Mouse (Mus musculus) lung, embryonic 14.5 days (tissue): ENCODE data around the gene Gpn2. TPM values are rescaled to one million over a fixed set of nuclear protein-coding genes. Genes with fewer than 3 reads are reported as not detected.

Experiments
- ATAC-seq: fragments of 200-750 bp; cut with Nextera tagmentation; 2 replicates; pipeline ENCODE4 v1.8.0; 2017; ENCODE audit warnings: mild to moderate bottlenecking, moderate TSS enrichment, moderate library complexity; ENCODE audit not compliant: insufficient read depth
- DNase-seq: peaks from one replicate; pipeline ENCODE4 v3.0.0-alpha.2; 2015
- H3K27ac ChIP-seq: fragments of 300-500 bp; sonication (generic); 2 replicates; pipeline ENCODE4 v1.5.1; 2014; ENCODE audit warnings: low read depth, mild to moderate bottlenecking, moderate library complexity
- H3K27me3 ChIP-seq: fragments of 300-500 bp; sonication (generic); 2 replicates; pipeline ENCODE4 v1.6.1; 2014; ENCODE audit warnings: low read length, control low read depth; ENCODE audit not compliant: insufficient read depth
- H3K36me3 ChIP-seq: fragments of 300-500 bp; sonication (generic); 2 replicates; pipeline ENCODE4 v1.6.1; 2014; ENCODE audit warnings: control low read depth; ENCODE audit not compliant: insufficient read depth
- H3K4me1 ChIP-seq: fragments of 300-500 bp; sonication (generic); 2 replicates; pipeline ENCODE4 v1.6.1; 2014; ENCODE audit warnings: antibody characterized with exemption, control low read depth; ENCODE audit not compliant: insufficient read depth
- H3K4me2 ChIP-seq: fragments of 300-500 bp; sonication (generic); 2 replicates; pipeline ENCODE4 v1.6.1; 2014; ENCODE audit warnings: mild to moderate bottlenecking
- H3K4me3 ChIP-seq: fragments of 300-500 bp; sonication (generic); 2 replicates; pipeline ENCODE4 v1.5.1; 2014; ENCODE audit warnings: low read depth, low read length
- H3K9ac ChIP-seq: fragments of 300-500 bp; sonication (generic); 2 replicates; pipeline ENCODE4 v1.6.1; 2014
- H3K9me3 ChIP-seq: fragments of 300-500 bp; sonication (generic); 2 replicates; pipeline ENCODE4 v1.6.1; 2016; ENCODE audit warnings: low read depth, low read length, control low read depth
- CTCF ChIP-seq: IDR thresholded peaks from 2 replicates; pipeline ENCODE4 v1.5.1; 2016; ENCODE audit warnings: antibody characterized with exemption, low read depth
- WGBS: fragments of 180-500 bp; shearing (Covaris S2); extraction: QIAGEN DNeasy Blood & Tissue Kit; methylation state at CpG from one replicate; pipeline ENCODE4 v1.1.7; 2014; 5-methylcytosine and 5-hydroxymethylcytosine counted together
- polyA plus RNA-seq: library from polyadenylated mRNA; unstranded; fragments of >200 nt; fragmentation: Nextera tagmentation; extraction: Ambion mirVana; gene quantifications from 2 replicates; pipeline ENCODE4 v1.2.1, GENCODE M21; 2014

Gene Gpn2
- polyA plus RNA-seq, 1 experiment from 2014 or later: 23.7 TPM

- Histone ChIP-seq H3K36me3 (no peaks in the 10 kb centered on the region), H3K4me1 (no peaks in the 10 kb centered on the region), H3K27ac (no peak overlapping the region), H3K4me2 (peak overlapping the region; percentile 15; the same call in 1 of the 2 replicates), H3K9ac (no peak overlapping the region; the same call in 1 of the 2 replicates), H3K27me3 (no peaks in the 10 kb centered on the region), H3K9me3 (no peaks in the 10 kb centered on the region), H3K4me3 (no peak overlapping the region)
- no peak for TF ChIP-seq CTCF
- 67% methylated on average over 19 of the region's 19 CpGs for WGBS
- DNase-seq: no peak
- ATAC-seq: no peak
Observed at GRCm38 (mm10) chr4:133553448-133554330, 30.5 kb upstream of the Gpn2 start.

DNA sequence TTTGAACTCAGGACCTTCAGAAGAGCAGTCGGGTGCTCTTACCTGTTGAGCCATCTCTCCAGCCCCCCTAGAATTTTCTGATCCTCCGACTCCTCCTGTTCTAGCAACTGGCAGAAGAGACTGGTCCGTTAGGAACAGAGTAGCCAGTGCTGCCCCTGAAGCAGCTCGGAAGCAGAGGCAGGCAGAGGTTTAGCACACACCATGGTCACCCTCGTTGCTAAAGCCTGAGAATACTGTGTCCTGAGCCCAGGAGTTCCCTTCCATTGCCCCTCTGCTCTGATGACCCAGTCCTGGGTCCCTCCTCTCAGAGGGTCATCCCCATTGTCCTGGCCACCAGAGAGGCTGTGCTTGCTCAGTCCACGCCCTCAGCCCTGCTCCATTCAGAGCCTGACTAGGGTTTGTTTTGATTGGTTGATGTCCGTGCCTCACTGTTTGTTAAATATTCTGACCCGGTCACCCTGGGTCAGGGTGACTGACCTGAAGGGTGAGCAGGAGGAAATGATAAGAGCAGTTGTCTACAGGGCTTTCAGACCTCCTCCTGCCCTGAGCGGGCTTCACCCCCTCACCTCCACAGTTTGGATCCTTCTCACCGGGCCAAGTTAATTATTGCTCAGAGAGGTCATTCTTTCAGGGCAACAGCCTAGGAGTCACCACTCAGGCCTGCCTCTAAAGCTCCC lies 27.0 kb upstream of the Gpn2 start:
- 18% methylated on average over 10 of the region's 10 CpGs for WGBS
- DNase-seq: no peak

GRCm38 (mm10) chr4:133559846-133560245 lies 24.3 kb upstream of the Gpn2 start:
- Histone ChIP-seq H3K27ac (no peak overlapping the region), H3K9me3 (no peaks in the 10 kb centered on the region), H3K4me1 (no peaks in the 10 kb centered on the region), H3K9ac (no peak overlapping the region), H3K4me3 (no peak overlapping the region), H3K36me3 (no peaks in the 10 kb centered on the region), H3K4me2 (no peak overlapping the region), H3K27me3 (no peaks in the 10 kb centered on the region)
- DNase-seq (no peak), ATAC-seq (no peak)
- 68% methylated on average over 4 of the region's 4 CpGs for WGBS
- TF ChIP-seq CTCF: no peak

More for the DNA sequence above, 27.0 kb upstream of the Gpn2 start:
- no peak for ATAC-seq
- H3K4me3 ChIP-seq: no peak overlapping the region
- no peaks in the 10 kb centered on the region for H3K9me3 ChIP-seq
- H3K27ac ChIP-seq: no peak overlapping the region
- H3K27me3 ChIP-seq: no peaks in the 10 kb centered on the region
- no peaks in the 10 kb centered on the region for H3K36me3 ChIP-seq
- no peak for TF ChIP-seq CTCF
- H3K4me2 ChIP-seq: no peak overlapping the region
- H3K4me1 ChIP-seq: no peaks in the 10 kb centered on the region
- no peak overlapping the region for H3K9ac ChIP-seq

GRCm38 (mm10) chr4:133561622-133562021 lies 22.5 kb upstream of the Gpn2 start:
- no peaks in the 10 kb centered on the region for H3K36me3 ChIP-seq
- no peak overlapping the region for H3K9ac ChIP-seq
- WGBS: 64% methylated on average over 4 of the region's 4 CpGs
- no peak for TF ChIP-seq CTCF
- H3K27ac ChIP-seq: no peak overlapping the region
- no peak overlapping the region for H3K4me2 ChIP-seq
- H3K9me3 ChIP-seq: no peaks in the 10 kb centered on the region
- H3K4me1 ChIP-seq: no peaks in the 10 kb centered on the region
- no peaks in the 10 kb centered on the region for H3K27me3 ChIP-seq
- ATAC-seq (no peak), DNase-seq (no peak)
- H3K4me3 ChIP-seq: no peak overlapping the region

DNA sequence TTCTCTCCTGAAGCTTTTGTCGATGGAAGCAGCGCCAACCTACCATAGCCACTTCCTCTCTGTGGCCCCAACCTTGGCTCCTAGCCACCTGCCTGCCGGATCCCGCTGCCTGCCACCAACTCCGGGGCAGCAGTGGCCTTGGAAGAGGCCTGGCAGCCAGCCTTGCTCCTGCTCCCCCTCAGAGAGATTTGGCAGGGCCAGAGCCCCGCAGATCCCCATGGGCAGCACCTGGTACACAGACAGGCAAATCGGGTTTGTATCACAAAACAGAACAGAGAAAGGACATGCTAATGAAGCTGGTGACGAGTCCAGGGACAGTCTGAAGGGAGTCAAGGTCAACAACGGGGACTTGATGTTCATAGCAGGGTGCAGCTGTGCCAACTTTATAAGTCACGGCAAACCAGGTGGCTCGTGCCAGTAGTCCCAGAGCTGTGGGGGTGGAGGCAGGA lies 21.0 kb upstream of the Gpn2 start:
- 71% methylated on average over 11 of the region's 11 CpGs for WGBS
- no peak overlapping the region for H3K4me3 ChIP-seq
- H3K9me3 ChIP-seq: no peaks in the 10 kb centered on the region
- H3K4me2 ChIP-seq: no peak overlapping the region
- no peak overlapping the region for H3K27ac ChIP-seq
- H3K9ac ChIP-seq: no peak overlapping the region
- ATAC-seq (no peak), DNase-seq (no peak)
- no peaks in the 10 kb centered on the region for H3K4me1 ChIP-seq
- no peaks in the 10 kb centered on the region for H3K36me3 ChIP-seq
- no peak for TF ChIP-seq CTCF
- no peaks in the 10 kb centered on the region for H3K27me3 ChIP-seq

- ATAC-seq (no peak), DNase-seq (peak; percentile 12)
- 27% methylated on average over 8 of the region's 8 CpGs for WGBS
- H3K9ac ChIP-seq: no peak overlapping the region
- TF ChIP-seq CTCF: no peak
- H3K27me3 ChIP-seq: no peaks in the 10 kb centered on the region
- H3K36me3 ChIP-seq: no peaks in the 10 kb centered on the region
- no peak overlapping the region for H3K4me2 ChIP-seq
- no peak overlapping the region for H3K27ac ChIP-seq
- H3K4me3 ChIP-seq: no peak overlapping the region
- no peaks in the 10 kb centered on the region for H3K4me1 ChIP-seq
- no peaks in the 10 kb centered on the region for H3K9me3 ChIP-seq
Observed at GRCm38 (mm10) chr4:133567251-133567650, 16.9 kb upstream of the Gpn2 start.
